Comparison of ENCODE assay signal across 20 mouse cellular contexts in genomic region chr12:28997474-28998192, GRCm38 (mm10).
A peak's percentile ranks its signal among the peaks of the same experiment; 100 is the strongest.
DNase-seq lines count a peak whose midpoint lies in the region; ATAC-seq and TF ChIP-seq lines count a peak whose summit lies in the region.
"Had no signal": no experiment of that assay in that cellular context is flagged by ENCODE, and none has a peak within 500 bp of the region (broad histone marks: within the 10 kb centered on the region; RNA-seq: fewer than 3 reads in every experiment).

No protein-coding gene starts in this region.

- H3K4me3 ChIP-seq in hindbrain, embryonic 12.5 days, result no peak overlapping the region
- H3K4me3 ChIP-seq in hindbrain, postnatal 0 days (ENCODE audit: low read length), result no peak overlapping the region
- no peak overlapping the region for H3K4me3 ChIP-seq in midbrain, postnatal 0 days (ENCODE audit: low read depth, low read length)
- H3K4me3 ChIP-seq: embryonic facial prominence, embryonic 13.5 days; forebrain, embryonic 10.5 days; intestine, embryonic 15.5 days; layer of hippocampus, adult 2 months had no signal

- no peak overlapping the region for H3K9ac ChIP-seq in hindbrain, embryonic 12.5 days
- H3K9ac ChIP-seq in hindbrain, postnatal 0 days (replicated peaks; ENCODE audit: low read length), result no peak overlapping the region
- H3K9ac ChIP-seq in midbrain, postnatal 0 days (replicated peaks; ENCODE audit: low read length, poor library complexity, severe bottlenecking), result no peak overlapping the region
- H3K9ac ChIP-seq: embryonic facial prominence, embryonic 13.5 days; intestine, embryonic 15.5 days had no signal

- TF ChIP-seq CTCF in hindbrain, postnatal 0 days (IDR thresholded peaks at IDR 0.05; ENCODE audit: low read depth), result no peak
- no peak for TF ChIP-seq CTCF in midbrain, postnatal 0 days (IDR thresholded peaks at IDR 0.05)

- H3K27ac ChIP-seq in hindbrain, embryonic 12.5 days, result peak overlapping the region; percentile 40
- H3K27ac ChIP-seq in hindbrain, postnatal 0 days, result no peak overlapping the region
- no peak overlapping the region for H3K27ac ChIP-seq in midbrain, postnatal 0 days (ENCODE audit: low read depth, low read length)
- H3K27ac ChIP-seq: embryonic facial prominence, embryonic 13.5 days; forebrain, embryonic 10.5 days; intestine, embryonic 15.5 days; layer of hippocampus, adult 2 months had no signal

- 64% methylated on average over 15 of the region's 15 CpGs for whole genome bisulfite sequencing in hindbrain, embryonic 12.5 days
- 65% methylated on average over 15 of the region's 15 CpGs for WGBS in hindbrain, postnatal 0 days
- WGBS in midbrain, postnatal 0 days, result 53% methylated on average over 15 of the region's 15 CpGs

- ATAC-seq in hindbrain, embryonic 12.5 days (ENCODE audit: low FRiP score), result no peak
- no peak for ATAC-seq in hindbrain, postnatal 0 days
- no peak for ATAC-seq in midbrain, postnatal 0 days (ENCODE audit: low FRiP score)
- ATAC-seq: activated CD4-positive, CD25-positive, alpha-beta regulatory T cell, adult 4 months; intestine, embryonic 15.5 days had no signal

- peaks cover 6% of the 10 kb centered on the region for H3K4me1 ChIP-seq in hindbrain, embryonic 12.5 days
- H3K4me1 ChIP-seq in hindbrain, postnatal 0 days (ENCODE audit: insufficient read depth, low read length), result no peaks in the 10 kb centered on the region
- no peaks in the 10 kb centered on the region for H3K4me1 ChIP-seq in midbrain, postnatal 0 days (ENCODE audit: insufficient read depth, low read length)
- H3K4me1 ChIP-seq: embryonic facial prominence, embryonic 13.5 days had no signal

- no peaks in the 10 kb centered on the region for H3K27me3 ChIP-seq in hindbrain, embryonic 12.5 days
- H3K27me3 ChIP-seq in hindbrain, postnatal 0 days (ENCODE audit: insufficient read depth, low read length), result no peaks in the 10 kb centered on the region
- no peaks in the 10 kb centered on the region for H3K27me3 ChIP-seq in midbrain, postnatal 0 days (ENCODE audit: insufficient read depth, low read length)
- H3K27me3 ChIP-seq: embryonic facial prominence, embryonic 13.5 days; intestine, embryonic 15.5 days had no signal

- H3K36me3 ChIP-seq in hindbrain, embryonic 12.5 days, result no peaks in the 10 kb centered on the region
- H3K36me3 ChIP-seq in hindbrain, postnatal 0 days (ENCODE audit: insufficient read depth, low read length), result no peaks in the 10 kb centered on the region
- no peaks in the 10 kb centered on the region for H3K36me3 ChIP-seq in midbrain, postnatal 0 days (ENCODE audit: insufficient read depth, low read length)
- H3K36me3 ChIP-seq: embryonic facial prominence, embryonic 13.5 days; forebrain, embryonic 10.5 days; intestine, embryonic 15.5 days had no signal

- intact Hi-C loops in heart, postnatal 10 days (cut with DNase I), result no loop called here
- intact Hi-C loops in left cerebral cortex, postnatal 25 days (cut with DNase I), result no loop called here

- H3K4me2 ChIP-seq in hindbrain, embryonic 12.5 days (replicated peaks), result no peak overlapping the region
- H3K4me2 ChIP-seq in hindbrain, postnatal 0 days (ENCODE audit: low read depth, low read length), result no peak overlapping the region
- no peak overlapping the region for H3K4me2 ChIP-seq in midbrain, postnatal 0 days (ENCODE audit: low read depth, low read length, poor library complexity, severe bottlenecking)
- H3K4me2 ChIP-seq: embryonic facial prominence, embryonic 13.5 days; intestine, embryonic 15.5 days had no signal

- H3K9me3 ChIP-seq in hindbrain, embryonic 12.5 days (replicated peaks), result no peaks in the 10 kb centered on the region
- no peaks in the 10 kb centered on the region for H3K9me3 ChIP-seq in hindbrain, postnatal 0 days (ENCODE audit: low read length)
- H3K9me3 ChIP-seq in midbrain, postnatal 0 days (ENCODE audit: low read length), result no peaks in the 10 kb centered on the region
- H3K9me3 ChIP-seq: embryonic facial prominence, embryonic 13.5 days; forebrain, embryonic 10.5 days; intestine, embryonic 15.5 days had no signal

- DNase-seq in heart, adult 11 months, result peak; percentile 64
- DNase-seq in heart, postnatal 10 days, result no peak
- no peak for DNase-seq in hindbrain, postnatal 0 days (ENCODE audit: low spot score)
- DNase-seq in embryo, embryonic 9.5 days (ENCODE audit: extremely low spot score), result peak; percentile 10
- peak; percentile 3 for DNase-seq in midbrain, postnatal 0 days (ENCODE audit: low spot score)
- no peak for DNase-seq in layer of hippocampus, adult 9-11 months
- no peak for DNase-seq in left cerebral cortex, postnatal 25 days (ENCODE audit: low spot score in 2 of 2)
- DNase-seq: adrenal gland, postnatal 36 days; cerebellum, postnatal 10 days; gastrocnemius, postnatal 25 days; liver; lung, adult 2 months; lung, postnatal 4 days; thymus, adult 18-20 months had no signal

Comparison
In these comparisons a context has a peak if more than half of its experiments do, and no peak if none do; other contexts are left out.
1. DNase-seq: peak in heart, adult 11 months (single experiment), embryo, embryonic 9.5 days (single experiment) and midbrain, postnatal 0 days (single experiment); none in heart, postnatal 10 days (0 of 2), hindbrain, postnatal 0 days (single experiment), layer of hippocampus, adult 9-11 months (single experiment) and left cerebral cortex, postnatal 25 days (0 of 2).